Mouse (Mus musculus) heart, postnatal 0 days (tissue): ENCODE measurements around the gene Eef1g. TPM values are rescaled to one million over a fixed set of nuclear protein-coding genes. Genes with fewer than 3 reads are reported as not detected.

Experiments
- ATAC-seq: fragments of 200-750 bp; cut with Nextera tagmentation; 2 replicates; pipeline ENCODE4 v1.8.0; 2017; ENCODE audit warnings: low read depth, moderate number of reproducible peaks, moderate library complexity; ENCODE audit not compliant: insufficient read depth
- DNase-seq: peaks from one replicate; pipeline ENCODE4 v3.0.0-alpha.2; 2016; ENCODE audit warnings: low spot score
- H3K27ac ChIP-seq: fragments of 300-500 bp; sonication (generic); 2 replicates; pipeline ENCODE4 v1.5.1; 2014; ENCODE audit warnings: low read depth, mild to moderate bottlenecking
- H3K27me3 ChIP-seq: fragments of 300-500 bp; sonication (generic); 2 replicates; pipeline ENCODE4 v1.6.1; 2014; ENCODE audit warnings: low read length, mixed read lengths; ENCODE audit not compliant: control insufficient read depth, insufficient read depth
- H3K36me3 ChIP-seq: fragments of 300-500 bp; sonication (generic); replicated peaks from 2 replicates; pipeline ENCODE4 v1.6.1; 2014; ENCODE audit warnings: low read length, mixed read lengths; ENCODE audit not compliant: control insufficient read depth, insufficient read depth
- H3K4me1 ChIP-seq: fragments of 300-500 bp; sonication (generic); 2 replicates; pipeline ENCODE4 v1.6.1; 2014; ENCODE audit warnings: antibody characterized with exemption; ENCODE audit not compliant: control insufficient read depth, insufficient read depth
- H3K4me2 ChIP-seq: fragments of 300-500 bp; sonication (generic); 2 replicates; pipeline ENCODE4 v1.6.1; 2014; ENCODE audit warnings: low read depth, mild to moderate bottlenecking, low read length, moderate library complexity
- H3K4me3 ChIP-seq: fragments of 300-500 bp; sonication (generic); 2 replicates; pipeline ENCODE4 v1.5.1; 2014; ENCODE audit warnings: low read depth, low read length
- H3K9ac ChIP-seq: fragments of 300-500 bp; sonication (generic); replicated peaks from 2 replicates; pipeline ENCODE4 v1.6.1; 2014; ENCODE audit warnings: low read depth, low read length, mixed read lengths
- H3K9me3 ChIP-seq: fragments of 300-500 bp; sonication (generic); replicated peaks from 2 replicates; pipeline ENCODE4 v1.6.1; 2016; ENCODE audit warnings: low read length; ENCODE audit not compliant: control insufficient read depth
- CTCF ChIP-seq: IDR thresholded peaks from 2 replicates; pipeline ENCODE4 v1.5.1; 2016; ENCODE audit warnings: antibody characterized with exemption, control low read depth, low read depth
- EP300 ChIP-seq: IDR thresholded peaks from 2 replicates; pipeline ENCODE4 v1.6.1; 2016; ENCODE audit warnings: antibody characterized with exemption, low read depth
- WGBS: fragments of 180-500 bp; shearing (Covaris S2); extraction: QIAGEN DNeasy Blood & Tissue Kit; methylation state at CpG from one replicate; pipeline ENCODE4 v1.1.7; 2014; 5-methylcytosine and 5-hydroxymethylcytosine counted together
- polyA plus RNA-seq: library from polyadenylated mRNA; unstranded; fragments of >200 nt; fragmentation: Nextera tagmentation; extraction: Ambion mirVana; gene quantifications from 2 replicates; pipeline ENCODE4 v1.2.1, GENCODE M21; 2015
- total RNA-seq: library from RNA; depleted of rRNA; stranded (reverse); fragments of >200 nt; gene quantifications from 2 replicates; pipeline ENCODE4 v1.2.3, GENCODE M21; 2014; ENCODE audit warnings: low replicate concordance

The Eef1g gene
- total and polyA plus RNA-seq, 2 experiments from 2014 or later = 173 to 439 TPM

DNA sequence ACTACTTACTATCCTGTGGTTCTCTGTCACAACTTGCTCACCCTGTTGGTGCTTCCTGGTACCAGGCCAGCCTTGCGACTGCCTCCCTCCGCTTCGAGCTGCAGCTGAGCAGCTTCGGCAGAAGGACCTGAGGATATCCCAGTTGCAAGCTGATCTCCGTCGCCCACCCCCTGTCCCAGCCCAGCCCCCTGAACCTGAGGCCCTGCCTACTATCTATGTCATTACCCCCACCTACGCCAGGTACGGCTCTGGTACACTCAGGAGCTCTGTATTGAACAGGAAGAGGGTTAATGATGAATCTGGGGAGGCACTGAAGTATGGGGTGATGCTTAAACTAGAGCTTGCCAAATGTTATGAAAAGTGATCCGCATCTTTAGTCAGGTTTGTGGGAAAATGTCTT, 45.1 kb upstream of the Eef1g start:
- H3K4me2 ChIP-seq = peak overlapping the region; percentile 90; the same call in 1 of the 2 replicates
- H3K9me3 ChIP-seq = no peaks in the 10 kb centered on the region
- peaks cover 15% of the 10 kb centered on the region for H3K4me1 ChIP-seq
- no peak for TF ChIP-seq EP300
- TF ChIP-seq CTCF = no peak
- 70% methylated on average over 9 of the region's 9 CpGs for WGBS
- ATAC-seq (no peak), DNase-seq (no peak)
- peaks cover 28% of the 10 kb centered on the region for H3K36me3 ChIP-seq
- 0 out of 2 replicates have a peak overlapping the region, but pooled peaks have one; percentile 81 for H3K9ac ChIP-seq
- H3K27me3 ChIP-seq = no peaks in the 10 kb centered on the region
- H3K27ac ChIP-seq = no peak overlapping the region
- no peak overlapping the region for H3K4me3 ChIP-seq

DNA sequence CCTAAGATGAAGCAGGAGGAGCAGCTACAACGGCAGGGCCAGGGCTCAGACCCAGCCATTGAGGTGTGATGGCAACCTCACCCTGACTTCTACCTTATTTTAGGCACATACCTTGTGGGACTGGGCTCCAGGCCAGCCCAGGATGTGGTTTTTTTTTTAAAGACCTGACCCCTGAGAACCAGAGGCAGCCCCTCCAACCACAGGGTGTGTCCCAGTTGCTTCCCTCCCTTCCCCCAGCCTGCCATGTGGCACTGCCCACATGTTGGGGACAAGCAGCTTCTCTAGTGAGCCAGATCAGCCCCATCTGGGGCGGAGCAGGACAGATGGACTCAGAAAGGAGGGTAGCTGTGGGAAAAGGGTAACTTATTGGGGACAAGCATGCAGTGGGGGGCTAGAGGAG, 40.1 kb upstream of the Eef1g start:
- Histone ChIP-seq H3K36me3 (peaks cover 40% of the 10 kb centered on the region), H3K4me2 (no peak overlapping the region), H3K4me1 (peaks cover 10% of the 10 kb centered on the region; the same call in 1 of the 2 replicates), H3K9me3 (no peaks in the 10 kb centered on the region), H3K27ac (no peak overlapping the region), H3K9ac (no peak overlapping the region), H3K4me3 (no peak overlapping the region), H3K27me3 (no peaks in the 10 kb centered on the region)
- 78% methylated on average over 2 of the region's 2 CpGs for WGBS
- ATAC-seq (no peak), DNase-seq (no peak)
- no peak for TF ChIP-seq CTCF
- TF ChIP-seq EP300 = no peak

DNA sequence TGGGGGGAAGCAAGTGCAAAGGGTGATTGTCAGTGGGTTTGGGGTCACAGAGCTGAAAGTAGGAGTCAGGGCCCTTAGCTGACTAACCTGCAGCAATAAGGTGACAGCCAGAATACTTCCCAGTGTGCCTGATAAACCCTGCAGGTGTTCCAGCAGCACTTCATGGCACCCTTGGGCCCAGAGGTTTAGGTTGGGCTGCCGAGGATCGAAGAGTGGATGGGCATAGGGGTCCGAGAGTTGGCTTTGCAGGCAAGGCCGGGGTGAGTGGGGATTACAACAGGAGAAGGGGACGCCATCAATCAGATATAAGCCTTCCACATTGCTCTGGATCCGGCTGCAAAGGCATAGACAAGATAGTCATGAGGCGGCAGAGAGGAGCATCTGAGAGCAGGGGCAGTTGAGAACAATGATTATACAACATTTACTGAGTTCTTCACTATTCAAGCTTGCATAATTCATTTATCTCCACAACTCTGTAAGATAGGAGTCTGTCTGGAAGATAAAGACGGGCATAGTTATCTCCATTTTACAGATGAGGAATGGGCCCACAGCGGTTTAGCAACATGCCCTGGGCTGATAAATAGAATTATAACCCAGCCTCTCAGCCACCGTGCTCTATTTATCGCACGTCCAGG, 38.8 kb upstream of the Eef1g start:
- H3K9ac ChIP-seq = no peak overlapping the region
- H3K36me3 ChIP-seq = peaks cover 39% of the 10 kb centered on the region
- TF ChIP-seq CTCF (no peak), EP300 (no peak)
- H3K4me2 ChIP-seq = no peak overlapping the region
- 85% methylated on average over 12 of the region's 12 CpGs for WGBS
- H3K4me3 ChIP-seq = no peak overlapping the region
- no peak for DNase-seq
- no peaks in the 10 kb centered on the region for H3K9me3 ChIP-seq
- H3K4me1 ChIP-seq = 0 out of 2 replicates have a peak, but pooled peaks cover 9% of the 10 kb centered on the region
- no peaks in the 10 kb centered on the region for H3K27me3 ChIP-seq
- ATAC-seq = no peak
- no peak overlapping the region for H3K27ac ChIP-seq

DNA sequence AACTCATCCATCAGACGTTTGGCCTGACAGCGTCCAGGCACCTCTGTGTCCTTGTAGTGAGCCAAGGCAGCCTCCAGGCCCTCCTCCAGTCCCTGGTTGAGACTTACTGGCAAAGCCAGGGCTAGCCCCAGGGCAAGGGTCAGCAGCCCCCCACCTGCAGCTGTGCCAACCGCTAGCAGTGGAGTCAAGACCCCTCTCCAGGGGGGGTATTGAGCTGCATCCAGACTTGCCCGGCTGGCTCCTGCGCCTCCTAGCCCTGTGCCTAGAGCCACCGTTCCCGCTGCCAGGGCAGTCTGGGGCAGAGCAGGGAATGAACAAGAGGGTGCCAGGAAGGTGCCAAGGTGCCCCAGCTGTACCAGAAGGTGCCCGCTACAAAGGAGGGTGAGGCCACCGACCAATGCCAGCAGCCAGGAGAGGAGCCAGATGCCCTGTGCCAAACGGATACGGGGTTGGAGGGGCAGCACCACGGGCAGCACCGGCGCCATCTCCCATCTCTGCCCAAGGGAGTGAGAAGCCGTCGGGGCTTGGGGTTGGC, 38.1 kb upstream of the Eef1g start:
- no peaks in the 10 kb centered on the region for H3K27me3 ChIP-seq
- 20% methylated on average over 16 of the region's 16 CpGs for WGBS
- H3K4me2 ChIP-seq = peak overlapping the region; percentile 89
- 0 out of 2 replicates have a peak, but pooled peaks cover 9% of the 10 kb centered on the region for H3K4me1 ChIP-seq
- H3K36me3 ChIP-seq = peaks cover 31% of the 10 kb centered on the region
- ATAC-seq = no peak; the same call in 1 of the 2 replicates
- H3K9ac ChIP-seq = peak overlapping the region; percentile 80
- H3K4me3 ChIP-seq = peak overlapping the region; percentile 74
- TF ChIP-seq CTCF = no peak
- no peaks in the 10 kb centered on the region for H3K9me3 ChIP-seq
- H3K27ac ChIP-seq = peak overlapping the region; percentile 82; the same call in 1 of the 2 replicates
- DNase-seq = no peak

DNA sequence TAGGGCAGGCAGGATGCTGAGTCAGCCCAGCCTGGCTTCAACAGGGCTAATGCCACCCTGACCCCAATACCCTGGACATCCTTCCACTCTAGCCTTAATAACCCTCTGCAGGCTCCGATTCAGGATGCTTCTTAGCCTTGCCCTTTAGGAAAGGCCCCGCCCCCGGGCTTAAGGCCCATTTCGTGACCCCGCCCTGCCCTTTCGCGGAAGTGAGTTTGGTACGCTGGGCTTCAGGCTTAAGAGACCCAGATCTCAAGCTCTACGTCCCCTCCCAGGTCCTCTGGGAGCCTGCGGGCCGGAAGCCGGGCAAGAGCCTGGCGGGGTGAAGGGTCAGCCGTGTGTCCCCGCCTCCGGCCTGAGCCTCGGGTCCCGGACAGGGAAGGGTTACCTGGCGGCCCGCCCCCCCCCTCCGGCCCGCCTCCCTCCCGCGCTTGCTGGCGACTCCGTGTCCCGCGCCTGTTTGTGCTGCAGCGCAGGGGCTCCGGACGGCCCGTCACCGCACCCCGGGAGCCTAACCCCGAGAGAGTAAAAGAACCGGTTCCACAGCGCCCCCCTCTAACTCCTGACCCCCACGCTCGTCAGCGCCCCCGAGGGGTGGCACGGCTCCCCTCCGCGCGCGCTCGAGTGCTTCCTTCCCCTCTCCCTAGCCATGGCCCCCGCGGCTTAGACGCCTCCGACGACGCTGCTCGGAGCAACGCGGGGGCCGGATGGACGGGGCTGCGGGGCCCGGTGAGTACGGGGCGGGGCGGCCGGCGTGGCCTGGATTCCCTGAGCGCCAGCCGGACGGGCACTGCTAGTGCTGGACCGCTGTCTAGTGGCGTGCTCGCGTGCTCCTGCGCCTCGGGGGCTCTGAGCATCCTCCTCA, 37.4 kb upstream of the Eef1g start, which contains the start of the genes Rom1 and Eml3:
TSS of gene Rom1 (minus strand) at position 133 of the 865 bp plus-strand sequence.
TSS of gene Eml3 (plus strand) at position 329 of the 865 bp plus-strand sequence.
- H3K9ac ChIP-seq = peak within 1 kb of the TSS; percentile 80
- DNase-seq (peak; percentile 79), ATAC-seq (peak; percentile 83)
- no peaks in the 10 kb centered on the region for H3K27me3 ChIP-seq
- H3K9me3 ChIP-seq = no peaks in the 10 kb centered on the region
- under 1% methylated on average over 66 of the region's 74 CpGs for WGBS
- 0 out of 2 replicates have a peak, but pooled peaks cover 9% of the 10 kb centered on the region for H3K4me1 ChIP-seq
- TF ChIP-seq CTCF (no peak; the same call in 1 of the 2 replicates), EP300 (no peak)
- H3K4me3 ChIP-seq = peak within 1 kb of the TSS; percentile 74
- peaks cover 35% of the 10 kb centered on the region for H3K36me3 ChIP-seq
- H3K27ac ChIP-seq = peak within 1 kb of the TSS; percentile 82
- H3K4me2 ChIP-seq = peak within 1 kb of the TSS; percentile 89
